Mouse (Mus musculus): ENCODE results near the gene Gm10190. TPM values are rescaled to one million over a fixed set of nuclear protein-coding genes. Genes with fewer than 3 reads are reported as not detected.
A peak's percentile ranks its signal among the peaks of the same experiment; 100 is the strongest.

Gm10190 gene
- polyA plus RNA-seq (2011; ENCODE audit: insufficient read depth, insufficient read length, low replicate concordance, missing spikeins) = not detected in 2 replicates

DNA sequence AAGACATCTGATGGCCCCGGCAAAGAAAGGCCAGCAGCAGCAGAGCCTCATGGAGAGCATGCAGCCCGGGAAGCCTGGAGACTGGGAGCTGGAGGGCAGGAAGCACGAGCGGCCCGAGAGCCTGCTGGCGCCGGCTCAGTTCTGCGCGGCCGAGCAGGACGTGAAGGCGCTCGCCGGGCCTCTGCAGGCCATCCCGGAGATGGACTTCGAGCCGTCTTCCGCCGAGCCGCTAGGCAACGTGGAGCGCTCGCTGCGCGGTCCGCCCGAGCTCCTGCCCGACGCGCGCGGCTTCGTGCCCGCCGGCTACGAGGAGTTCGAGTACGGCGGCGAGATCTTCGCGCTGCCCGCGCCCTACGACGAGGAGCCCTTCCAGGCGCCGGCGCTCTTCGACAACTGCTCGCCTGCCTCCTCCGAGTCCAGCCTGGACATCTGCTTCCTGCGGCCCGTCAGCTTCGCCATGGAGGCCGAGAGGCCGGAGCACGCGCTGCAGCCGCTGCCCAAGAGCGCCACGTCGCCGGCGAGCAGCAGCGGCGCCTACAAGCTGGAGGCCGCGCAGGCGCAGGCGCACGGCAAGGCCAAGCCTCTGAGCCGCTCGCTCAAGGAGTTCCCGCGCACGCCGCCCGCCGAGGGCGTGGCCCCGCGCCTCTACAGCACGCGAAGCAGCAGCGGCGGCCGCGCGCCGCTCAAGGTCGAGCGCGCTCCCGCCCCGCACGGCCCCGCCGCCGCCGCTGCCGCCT is at the start of gene Gm10190:
Gene Gm10190, minus strand, starts transcription at position 553 of the 737 bp plus-strand sequence.
- TF ChIP-seq CTCF (IDR thresholded peaks at IDR 0.05; ENCODE audit: control insufficient read depth, insufficient read depth, low read length) (no peak), POLR2A (IDR thresholded peaks at IDR 0.05; ENCODE audit: borderline replicate concordance, control insufficient read depth, low read depth, low read length) (peak; percentile 56; the same call in 1 of the 2 replicates)
- peak within 1 kb of the TSS; percentile 59; the same call in 1 of the 2 replicates for H3K27ac ChIP-seq (ENCODE audit: control insufficient read depth, insufficient read depth, low read depth, low read length, poor library complexity)
- H3K4me3 ChIP-seq (replicated peaks; ENCODE audit: control insufficient read depth, low read depth, low read length) = peak within 1 kb of the TSS; percentile 62
- 3% methylated on average over 100 of the region's 102 CpGs for WGBS
- peaks cover 2% of the 10 kb centered on the region; the same call in 1 of the 2 replicates for H3K4me1 ChIP-seq (ENCODE audit: control insufficient read depth, insufficient read depth, low read length)

DNA sequence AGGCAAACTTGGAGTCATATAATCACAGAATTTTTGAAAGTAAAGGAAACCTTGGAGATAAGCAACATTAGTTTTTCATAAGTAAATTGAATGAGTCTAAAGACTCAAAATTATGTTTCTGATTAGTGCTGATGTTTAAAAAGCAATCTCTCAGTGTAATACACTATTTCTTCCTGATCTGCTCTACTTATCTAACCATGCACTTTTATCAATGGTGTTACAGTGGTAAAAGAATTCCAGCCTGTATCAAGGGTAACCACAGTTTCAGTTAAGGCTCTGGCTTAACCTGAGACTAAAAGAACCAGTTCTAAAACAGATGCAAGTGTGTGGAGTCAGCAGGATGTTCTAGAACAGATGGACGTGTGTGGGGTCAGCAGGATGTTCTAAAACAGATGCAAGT is 47.7 kb upstream of the Gm10190 start:
- H3K27ac ChIP-seq (ENCODE audit: control insufficient read depth, insufficient read depth, low read depth, low read length, poor library complexity) = no peak overlapping the region
- H3K4me1 ChIP-seq (ENCODE audit: control insufficient read depth, insufficient read depth, low read length) = no peaks in the 10 kb centered on the region
- no peak for TF ChIP-seq POLR2A (IDR thresholded peaks at IDR 0.05; ENCODE audit: borderline replicate concordance, control insufficient read depth, low read depth, low read length)
- no peak for TF ChIP-seq CTCF (IDR thresholded peaks at IDR 0.05; ENCODE audit: control insufficient read depth, insufficient read depth, low read length)
- 75% methylated on average over 1 of the region's 1 CpGs for WGBS
- no peak overlapping the region for H3K4me3 ChIP-seq (replicated peaks; ENCODE audit: control insufficient read depth, low read depth, low read length)

DNA sequence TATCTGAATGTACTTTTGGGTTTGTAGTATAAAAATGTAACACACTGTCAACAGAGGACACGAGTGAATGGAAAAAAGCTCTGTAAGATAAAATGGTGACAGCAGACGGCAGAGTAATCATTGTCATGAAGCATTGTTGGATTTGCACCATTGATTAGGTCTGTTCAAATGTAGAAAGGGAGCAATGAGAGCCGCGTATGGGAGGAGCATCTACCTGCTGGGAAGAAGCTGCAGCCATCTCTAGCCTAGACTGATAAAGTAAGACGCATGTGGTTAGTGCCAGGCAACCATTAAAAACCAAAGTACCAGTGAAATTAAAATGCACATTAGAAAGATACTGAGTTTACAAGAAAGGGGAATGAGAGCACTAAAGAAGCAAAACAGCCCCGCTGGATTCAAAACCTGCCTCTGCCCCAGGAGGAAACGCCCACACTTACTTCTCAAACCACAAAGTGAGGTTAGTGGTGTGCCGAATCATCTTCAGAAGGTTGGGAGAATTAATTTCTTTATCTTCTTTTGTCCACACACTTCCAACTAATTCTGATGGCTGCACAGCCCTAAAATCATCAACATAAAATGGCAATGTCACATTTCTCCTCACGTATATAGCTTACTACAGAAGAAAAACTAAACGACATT is 45.4 kb upstream of the Gm10190 start:
- Histone ChIP-seq H3K27ac (ENCODE audit: control insufficient read depth, insufficient read depth, low read depth, low read length, poor library complexity) (no peak overlapping the region), H3K4me1 (ENCODE audit: control insufficient read depth, insufficient read depth, low read length) (no peaks in the 10 kb centered on the region), H3K4me3 (replicated peaks; ENCODE audit: control insufficient read depth, low read depth, low read length) (no peak overlapping the region)
- WGBS = 58% methylated on average over 10 of the region's 10 CpGs
- no peak for TF ChIP-seq POLR2A (IDR thresholded peaks at IDR 0.05; ENCODE audit: borderline replicate concordance, control insufficient read depth, low read depth, low read length)
- no peak for TF ChIP-seq CTCF (IDR thresholded peaks at IDR 0.05; ENCODE audit: control insufficient read depth, insufficient read depth, low read length)

DNA sequence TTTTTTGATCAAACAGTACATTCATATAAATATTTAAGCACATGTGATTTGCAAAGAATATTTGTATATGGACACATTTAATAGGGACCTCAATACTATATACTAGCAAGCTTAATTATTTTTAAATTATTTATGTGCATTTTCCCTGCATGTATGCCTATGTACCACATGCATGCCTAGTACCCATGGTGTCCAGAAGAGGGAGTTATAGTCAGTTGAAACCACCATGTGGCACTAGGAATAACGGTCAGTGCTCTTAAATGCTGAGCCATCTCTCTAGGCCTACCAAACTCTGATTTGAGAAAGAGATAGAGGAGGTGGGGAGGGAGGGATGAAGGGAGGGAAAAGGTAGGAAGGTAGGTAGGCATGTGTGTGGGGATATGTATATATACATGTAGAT is 37.8 kb upstream of the Gm10190 start:
- Histone ChIP-seq H3K4me1 (ENCODE audit: control insufficient read depth, insufficient read depth, low read length) (no peaks in the 10 kb centered on the region), H3K27ac (ENCODE audit: control insufficient read depth, insufficient read depth, low read depth, low read length, poor library complexity) (no peak overlapping the region), H3K4me3 (replicated peaks; ENCODE audit: control insufficient read depth, low read depth, low read length) (no peak overlapping the region)
- WGBS = 48% methylated on average over 1 of the region's 1 CpGs
- no peak for TF ChIP-seq CTCF (IDR thresholded peaks at IDR 0.05; ENCODE audit: control insufficient read depth, insufficient read depth, low read length)
- TF ChIP-seq POLR2A (IDR thresholded peaks at IDR 0.05; ENCODE audit: borderline replicate concordance, control insufficient read depth, low read depth, low read length) = no peak

DNA sequence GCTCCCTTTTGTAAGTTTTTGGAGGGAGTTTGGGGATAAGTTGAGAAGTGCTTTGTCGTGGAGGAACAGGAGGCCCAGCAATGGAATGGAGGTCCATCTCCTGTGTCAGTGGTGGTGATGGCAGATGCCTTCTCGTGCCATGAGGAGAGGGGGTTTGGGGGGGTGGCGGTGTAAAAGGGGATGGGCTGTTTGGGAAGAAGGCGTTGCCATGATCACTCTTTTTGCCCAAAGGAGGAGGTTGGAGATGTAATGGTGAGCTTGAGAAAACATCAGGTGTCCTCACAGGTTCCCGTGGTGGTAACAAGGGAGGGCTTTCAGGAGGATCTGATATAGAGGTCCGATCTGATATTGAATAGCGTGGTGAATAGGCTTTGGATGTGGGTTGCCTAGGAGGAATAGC is 24.9 kb upstream of the Gm10190 start:
- TF ChIP-seq CTCF (IDR thresholded peaks at IDR 0.05; ENCODE audit: control insufficient read depth, insufficient read depth, low read length) (no peak), POLR2A (IDR thresholded peaks at IDR 0.05; ENCODE audit: borderline replicate concordance, control insufficient read depth, low read depth, low read length) (no peak)
- no peak overlapping the region for H3K4me3 ChIP-seq (replicated peaks; ENCODE audit: control insufficient read depth, low read depth, low read length)
- H3K27ac ChIP-seq (ENCODE audit: control insufficient read depth, insufficient read depth, low read depth, low read length, poor library complexity) = no peak overlapping the region
- 92% methylated on average over 7 of the region's 7 CpGs for WGBS
- no peaks in the 10 kb centered on the region for H3K4me1 ChIP-seq (ENCODE audit: control insufficient read depth, insufficient read depth, low read length)

DNA sequence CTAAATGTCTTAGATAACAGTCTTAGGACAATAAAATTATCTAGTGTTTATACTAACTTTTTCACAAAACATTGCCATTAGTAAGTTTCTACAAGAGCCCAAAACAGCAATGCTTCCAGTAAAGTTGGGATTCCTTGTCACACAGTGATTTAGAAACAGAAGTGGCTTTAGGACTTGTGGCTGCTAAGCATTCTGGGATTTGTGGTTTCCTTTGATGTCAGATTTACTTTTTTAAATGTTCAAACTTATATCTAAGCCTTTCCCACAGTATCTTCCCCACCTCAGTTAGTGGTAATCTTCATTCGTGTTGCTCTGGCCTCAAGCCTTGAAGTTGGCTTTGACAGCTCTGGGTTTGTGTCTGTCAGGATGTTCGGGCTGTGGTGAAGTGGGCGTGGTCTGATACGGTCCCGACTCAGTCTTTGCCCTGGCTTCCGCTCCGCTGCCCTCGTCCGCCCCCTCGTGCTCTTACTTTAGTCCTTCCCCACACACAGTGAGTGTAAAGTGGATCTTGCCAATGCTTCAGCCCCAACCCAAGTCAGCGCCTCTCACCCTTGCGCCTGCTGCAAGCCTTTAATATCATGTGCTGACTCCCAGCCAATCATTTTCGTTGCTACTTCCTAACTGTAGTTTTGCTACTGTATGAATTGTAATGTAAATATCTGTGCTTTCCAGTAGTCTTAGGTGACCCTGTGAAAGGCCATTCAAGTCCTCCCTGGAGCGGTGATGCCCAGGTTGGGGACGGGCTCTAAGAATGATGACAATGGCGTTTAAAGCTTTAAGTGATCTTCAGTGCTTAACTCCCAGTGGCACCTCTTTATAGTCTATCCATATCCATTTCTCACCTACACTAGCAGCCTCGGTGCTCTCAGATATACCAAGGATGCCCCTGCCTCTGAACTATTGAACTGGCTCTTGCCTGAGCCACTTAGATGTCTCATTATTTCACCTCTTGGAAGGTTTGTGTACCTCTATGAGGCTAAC is 18.4 kb upstream of the Gm10190 start:
- no peak for TF ChIP-seq POLR2A (IDR thresholded peaks at IDR 0.05; ENCODE audit: borderline replicate concordance, control insufficient read depth, low read depth, low read length)
- peak; percentile 55; the same call in 1 of the 2 replicates for TF ChIP-seq CTCF (IDR thresholded peaks at IDR 0.05; ENCODE audit: control insufficient read depth, insufficient read depth, low read length)
- 15% methylated on average over 17 of the region's 17 CpGs for WGBS
- Histone ChIP-seq H3K4me3 (replicated peaks; ENCODE audit: control insufficient read depth, low read depth, low read length) (peak overlapping the region; percentile 46), H3K27ac (ENCODE audit: control insufficient read depth, insufficient read depth, low read depth, low read length, poor library complexity) (no peak overlapping the region), H3K4me1 (ENCODE audit: control insufficient read depth, insufficient read depth, low read length) (no peaks in the 10 kb centered on the region; the same call in 1 of the 2 replicates)

DNA sequence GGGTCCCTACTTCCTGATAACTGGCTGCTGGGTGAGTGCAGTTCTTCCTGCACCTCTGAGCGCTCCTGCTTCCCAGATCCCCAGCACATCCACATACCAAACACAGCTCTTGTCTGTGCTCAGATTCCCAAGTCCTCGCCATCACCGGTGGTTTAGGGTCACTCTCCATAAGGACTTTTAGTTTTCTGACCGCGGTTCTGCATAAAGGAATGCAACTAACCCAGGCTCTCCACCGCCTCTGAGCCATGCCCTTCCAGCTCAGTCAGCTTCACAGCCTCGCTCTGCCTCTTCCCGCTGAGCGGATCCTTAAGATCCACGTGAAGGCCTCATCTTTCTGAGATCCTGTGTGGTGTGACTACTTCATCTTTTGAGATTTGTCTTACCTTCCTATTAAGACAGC is 16.7 kb upstream of the Gm10190 start:
- Histone ChIP-seq H3K4me3 (replicated peaks; ENCODE audit: control insufficient read depth, low read depth, low read length) (no peak overlapping the region), H3K4me1 (ENCODE audit: control insufficient read depth, insufficient read depth, low read length) (no peaks in the 10 kb centered on the region; the same call in 1 of the 2 replicates), H3K27ac (ENCODE audit: control insufficient read depth, insufficient read depth, low read depth, low read length, poor library complexity) (no peak overlapping the region)
- TF ChIP-seq POLR2A (IDR thresholded peaks at IDR 0.05; ENCODE audit: borderline replicate concordance, control insufficient read depth, low read depth, low read length) (no peak), CTCF (IDR thresholded peaks at IDR 0.05; ENCODE audit: control insufficient read depth, insufficient read depth, low read length) (no peak)
- 82% methylated on average over 10 of the region's 10 CpGs for WGBS
